Mouse (Mus musculus) liver, adult (tissue): ENCODE measurements around the gene Dscam.

Source experiments
- GATA4 ChIP-seq: IDR thresholded peaks from 2 replicates; pipeline ENCODE4 v1.6.1; 2014; ENCODE audit warnings: mild to moderate bottlenecking, low read length; ENCODE audit not compliant: insufficient replicate concordance

The Dscam gene

GRCm38 (mm10) chr16:96671603-96672374 lies 498.8 kb downstream of the Dscam start:
- TF ChIP-seq GATA4, result no peak

DNA sequence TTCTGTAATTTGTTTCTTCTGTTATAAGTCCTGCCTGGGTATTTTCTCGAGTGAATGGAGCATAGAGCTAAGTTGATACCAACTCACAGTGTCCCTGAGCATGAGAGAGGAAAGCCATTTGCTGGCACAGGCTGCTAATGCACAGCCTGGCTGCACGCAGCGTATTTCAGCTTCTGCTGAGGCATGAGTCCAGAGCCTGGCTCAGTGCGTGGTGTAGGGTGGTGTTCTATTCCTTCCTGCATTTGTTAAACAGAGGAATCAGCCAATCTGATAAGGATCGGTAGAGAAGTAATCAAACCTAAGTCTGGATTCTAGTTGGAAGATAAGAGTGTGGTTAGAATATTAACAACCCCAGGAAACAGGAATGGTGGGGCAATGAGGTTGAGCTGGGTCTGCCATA lies 500.8 kb downstream of the Dscam start:
- TF ChIP-seq GATA4, result no peak

- TF ChIP-seq GATA4, result no peak
Measured at GRCm38 (mm10) chr16:96668478-96668877, 502.1 kb downstream of the Dscam start.

GRCm38 (mm10) chr16:96661073-96661472 lies 509.5 kb downstream of the Dscam start:
- no peak for TF ChIP-seq GATA4

DNA sequence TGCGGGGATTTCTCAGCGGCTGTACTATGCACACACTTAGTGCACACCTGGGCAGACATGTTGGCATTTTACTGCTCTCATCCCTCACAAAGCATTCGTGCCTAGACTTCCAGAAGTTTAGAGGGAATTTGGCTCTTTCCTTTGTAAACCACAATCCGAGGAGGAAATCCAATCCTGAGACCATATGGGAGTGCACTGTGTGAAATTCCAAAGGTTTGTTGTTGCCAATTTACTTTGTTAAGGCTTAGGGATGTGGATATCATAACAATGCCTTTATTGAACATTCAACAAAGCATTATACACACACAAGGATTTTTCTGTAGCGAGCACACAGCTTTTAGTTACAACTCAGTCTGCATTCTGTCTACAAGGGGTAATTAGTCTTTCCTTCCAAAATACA lies 511.3 kb downstream of the Dscam start:
- TF ChIP-seq GATA4, result no peak

GRCm38 (mm10) chr16:96655548-96655947 lies 515.0 kb downstream of the Dscam start:
- no peak for TF ChIP-seq GATA4

- TF ChIP-seq GATA4, result no peak
Measured at GRCm38 (mm10) chr16:96654054-96654453, 516.5 kb downstream of the Dscam start.

- TF ChIP-seq GATA4, result no peak
Measured at GRCm38 (mm10) chr16:96651444-96651843, 519.1 kb downstream of the Dscam start.

DNA sequence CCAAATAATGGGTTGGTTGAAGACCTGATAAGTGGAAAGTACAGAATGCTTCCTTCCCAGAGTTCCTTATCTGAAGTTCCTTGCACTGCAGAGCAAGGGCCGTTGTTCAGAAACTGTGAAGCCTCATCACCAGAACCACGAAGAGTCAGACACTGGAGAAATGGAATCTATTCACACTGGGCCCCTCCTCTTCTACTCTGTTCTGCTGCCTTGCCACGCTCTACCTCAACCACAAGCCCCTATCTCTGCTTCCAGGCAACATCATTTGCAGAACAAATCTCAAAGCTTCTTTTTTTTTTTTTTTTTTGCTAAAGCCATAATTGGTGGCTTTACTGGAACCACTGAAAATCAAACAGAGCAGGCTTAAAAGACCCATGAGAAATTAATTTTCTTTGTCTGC lies 530.5 kb downstream of the Dscam start:
- no peak for TF ChIP-seq GATA4

- TF ChIP-seq GATA4, result no peak
Measured at GRCm38 (mm10) chr16:96635916-96636315, 534.6 kb downstream of the Dscam start.

GRCm38 (mm10) chr16:96634791-96635143 lies 535.8 kb downstream of the Dscam start:
- no peak for TF ChIP-seq GATA4

DNA sequence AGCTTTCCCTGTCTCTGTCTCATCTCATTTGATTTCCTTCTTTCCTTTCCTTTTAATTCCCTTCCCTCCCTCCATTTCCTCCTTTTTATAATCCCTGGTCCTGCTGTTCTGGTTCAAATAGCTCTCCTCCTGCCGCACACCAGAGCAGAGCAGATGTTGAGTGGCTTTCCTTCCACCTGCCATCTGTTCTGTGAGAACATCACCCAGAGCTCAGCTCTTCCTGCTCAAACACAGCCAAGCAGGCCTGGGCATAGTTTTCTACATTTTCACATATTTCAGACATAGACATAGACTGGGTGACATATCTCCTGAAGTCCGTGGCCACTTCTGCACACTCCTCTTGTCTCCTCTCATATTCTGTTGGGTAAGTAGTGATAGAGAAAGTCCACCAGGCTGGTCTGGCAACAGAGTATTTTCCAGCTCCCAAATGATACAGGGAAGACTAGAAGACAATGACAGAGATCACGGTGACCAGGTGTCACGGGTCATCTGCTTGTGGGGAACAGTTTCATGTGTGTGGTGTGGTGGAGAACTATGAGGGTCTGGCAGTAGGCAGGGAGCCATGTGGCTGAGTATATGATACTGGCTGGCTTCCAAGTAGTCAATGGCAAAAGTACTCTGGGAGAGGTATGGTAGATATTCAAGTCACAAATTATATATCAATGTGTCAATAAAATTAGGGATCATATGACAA lies 536.3 kb downstream of the Dscam start:
- no peak for TF ChIP-seq GATA4

DNA sequence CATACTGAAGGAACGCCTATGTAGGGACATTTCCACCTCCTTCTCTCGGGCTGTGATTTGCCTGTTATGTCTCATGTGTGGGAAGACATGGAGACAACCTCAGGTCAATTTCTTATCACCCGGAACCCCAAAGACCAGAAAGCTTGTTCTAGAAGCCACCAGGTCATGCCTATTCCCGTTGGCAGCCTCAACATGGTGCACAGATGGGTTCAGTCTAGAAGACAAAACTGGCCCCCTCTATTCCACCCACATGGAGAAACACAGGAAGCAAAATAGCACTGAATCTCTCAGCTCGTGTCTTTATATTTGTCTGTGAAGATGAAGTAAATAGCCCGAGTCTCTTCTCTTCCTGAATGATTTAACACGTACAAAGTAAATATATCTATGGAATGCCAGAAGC lies 540.3 kb downstream of the Dscam start:
- TF ChIP-seq GATA4, result no peak

- TF ChIP-seq GATA4, result no peak
Measured at GRCm38 (mm10) chr16:96629623-96630022, 540.9 kb downstream of the Dscam start.

- no peak for TF ChIP-seq GATA4
Measured at GRCm38 (mm10) chr16:96625468-96625867, 545.1 kb downstream of the Dscam start.

DNA sequence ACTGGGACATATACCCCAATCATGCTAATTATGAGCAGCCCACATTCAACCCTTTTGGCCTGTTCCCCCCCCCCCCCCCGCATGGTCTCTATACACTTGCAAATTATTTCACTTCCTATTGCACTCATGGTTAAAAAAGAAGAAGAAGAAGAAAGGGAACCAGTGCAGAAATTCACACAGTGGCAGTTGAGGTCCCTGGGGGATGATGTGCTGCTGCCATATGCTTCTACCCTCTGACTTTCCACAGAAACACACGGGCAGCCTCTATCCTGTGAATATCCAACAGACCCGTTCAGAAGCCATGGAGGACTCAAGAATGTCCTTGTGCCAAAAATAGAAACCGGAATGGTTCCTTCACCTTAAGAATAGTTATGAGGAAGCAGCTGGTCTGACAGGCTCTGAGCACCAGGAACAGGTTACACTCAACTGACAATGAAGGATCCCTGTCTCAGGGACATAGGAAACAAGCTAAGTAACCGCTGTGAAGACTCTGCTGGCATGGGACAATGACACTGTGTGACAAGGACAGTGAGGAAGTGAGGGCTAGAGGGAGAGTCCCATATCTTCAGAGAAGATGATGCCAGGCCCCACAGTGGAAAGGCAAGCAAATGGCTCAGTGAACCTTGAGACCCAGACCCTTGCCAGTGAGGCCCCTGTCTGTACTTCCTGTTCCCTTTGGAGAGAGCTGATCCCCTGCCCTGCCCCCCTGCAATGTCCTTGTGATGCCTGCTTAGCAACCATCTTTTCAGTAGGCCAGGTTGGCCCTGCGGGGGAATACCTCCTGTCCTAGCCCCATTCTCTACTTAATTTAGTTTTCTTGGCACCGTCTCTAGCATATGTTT lies 545.8 kb downstream of the Dscam start:
- no peak for TF ChIP-seq GATA4
